Mouse (Mus musculus): ENCODE measurements around the gene Dcaf17. TPM values are rescaled to one million over a fixed set of nuclear protein-coding genes. Genes with fewer than 3 reads are reported as not detected.

The Dcaf17 gene
- polyA plus RNA-seq, 1 experiment from 2014 or later, result 34.0 TPM

DNA sequence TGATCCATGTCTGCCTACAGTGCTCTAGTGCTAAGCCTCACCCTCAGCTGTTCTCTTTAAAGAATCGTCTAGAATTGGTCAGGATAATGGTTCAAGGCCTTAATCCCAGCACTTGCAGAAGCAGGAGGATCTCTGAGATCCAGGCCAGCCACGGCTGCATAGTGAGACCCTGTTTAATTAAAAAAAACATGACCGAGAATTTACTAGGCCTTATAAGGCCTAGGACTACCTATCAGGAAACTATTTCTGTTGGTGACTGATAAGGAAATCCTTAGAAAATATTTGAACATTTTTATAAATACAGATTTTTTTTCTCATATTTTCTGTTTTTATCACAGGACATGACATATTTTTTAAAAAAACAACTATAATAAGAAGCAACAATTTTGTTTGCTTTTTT is 18.2 kb downstream of the Dcaf17 start:
- no peak overlapping the region for H3K4me3 ChIP-seq
- WGBS, result 91% methylated on average over 3 of the region's 3 CpGs
- no peak overlapping the region for H3K9ac ChIP-seq
- no peak for ATAC-seq (ENCODE audit: low FRiP score)
- no peaks in the 10 kb centered on the region for H3K27me3 ChIP-seq
- no peaks in the 10 kb centered on the region for H3K4me1 ChIP-seq (replicated peaks)
- H3K4me2 ChIP-seq, result no peak overlapping the region
- peaks cover 11% of the 10 kb centered on the region; the same call in 1 of the 2 replicates for H3K36me3 ChIP-seq
- H3K27ac ChIP-seq, result no peak overlapping the region
- no peaks in the 10 kb centered on the region for H3K9me3 ChIP-seq

DNA sequence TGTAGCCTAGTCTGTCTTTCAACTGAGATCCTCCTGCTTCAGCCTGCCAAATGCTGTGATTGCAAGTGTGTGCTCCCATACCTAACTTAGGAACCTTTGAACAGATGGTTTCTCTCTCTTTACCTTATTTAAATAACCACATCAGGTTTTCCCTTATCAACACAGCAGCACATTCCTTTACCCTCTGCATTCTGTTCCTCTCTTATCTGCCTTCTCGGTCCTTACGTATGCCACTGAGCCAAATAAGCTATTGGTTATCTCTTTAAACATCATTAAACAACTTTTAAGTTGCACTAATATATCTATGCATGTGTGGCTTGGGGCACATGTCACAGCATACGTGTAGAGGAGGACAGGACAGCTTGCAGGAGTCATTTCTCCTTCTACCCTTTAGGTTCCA is 18.7 kb downstream of the Dcaf17 start:
- peaks cover 11% of the 10 kb centered on the region; the same call in 1 of the 2 replicates for H3K36me3 ChIP-seq
- WGBS, result 95% methylated on average over 3 of the region's 3 CpGs

GRCm38 (mm10) chr2:71082416-71082815 is 27.3 kb downstream of the Dcaf17 start:
- Histone ChIP-seq H3K9me3 (no peaks in the 10 kb centered on the region), H3K36me3 (peaks cover 39% of the 10 kb centered on the region), H3K4me3 (no peak overlapping the region), H3K27ac (no peak overlapping the region), H3K4me2 (no peak overlapping the region), H3K27me3 (no peaks in the 10 kb centered on the region), H3K9ac (no peak overlapping the region), H3K4me1 (replicated peaks) (no peaks in the 10 kb centered on the region)
- ATAC-seq (ENCODE audit: low FRiP score), result no peak
- 89% methylated on average over 7 of the region's 7 CpGs for WGBS

More for the DNA sequence above, 18.7 kb downstream of the Dcaf17 start:
- H3K4me1 ChIP-seq (replicated peaks), result no peaks in the 10 kb centered on the region
- H3K4me2 ChIP-seq, result no peak overlapping the region
- ATAC-seq (ENCODE audit: low FRiP score), result no peak
- no peak overlapping the region for H3K4me3 ChIP-seq
- no peak overlapping the region for H3K27ac ChIP-seq
- H3K9ac ChIP-seq, result no peak overlapping the region
- no peaks in the 10 kb centered on the region for H3K9me3 ChIP-seq
- H3K27me3 ChIP-seq, result no peaks in the 10 kb centered on the region

DNA sequence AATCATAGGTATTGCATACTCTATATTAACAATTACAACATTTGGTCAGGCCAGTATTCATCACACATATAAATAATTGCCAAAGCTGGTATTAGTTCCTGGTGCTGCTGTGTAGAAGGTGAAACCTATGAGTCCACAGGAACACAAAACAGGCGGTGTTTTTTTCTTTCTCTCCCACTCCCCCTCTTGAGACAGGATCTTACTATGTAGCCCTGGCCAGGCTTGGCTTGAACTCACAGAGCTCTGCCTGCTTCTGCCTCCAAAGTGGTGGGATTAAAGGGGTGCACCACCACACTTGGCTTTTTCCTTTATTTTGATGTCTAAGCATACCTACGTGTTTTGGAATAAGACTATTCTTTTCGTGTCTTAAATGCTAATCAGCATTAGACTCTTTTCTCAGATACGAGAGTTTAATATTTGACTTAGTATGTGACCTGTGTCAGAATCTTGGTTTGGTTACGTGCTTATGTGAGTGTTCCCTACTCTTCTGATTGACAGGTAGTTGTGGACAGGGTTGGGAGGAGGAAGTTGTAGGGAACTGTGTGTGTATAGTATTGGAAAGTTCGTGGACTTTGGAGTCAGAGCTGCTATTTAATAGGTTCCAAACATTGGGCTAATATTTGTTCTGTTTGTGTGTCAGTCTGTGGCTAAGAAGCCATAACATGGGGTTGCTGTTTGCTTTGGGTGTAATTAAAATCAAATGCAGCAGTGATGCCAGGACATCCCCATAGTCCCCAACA is 28.5 kb downstream of the Dcaf17 start:
- 94% methylated on average over 6 of the region's 6 CpGs for WGBS
- peaks cover 50% of the 10 kb centered on the region for H3K36me3 ChIP-seq
- H3K4me1 ChIP-seq (replicated peaks), result no peaks in the 10 kb centered on the region
- no peak overlapping the region for H3K4me3 ChIP-seq
- H3K4me2 ChIP-seq, result no peak overlapping the region
- H3K27ac ChIP-seq, result no peak overlapping the region
- no peaks in the 10 kb centered on the region for H3K27me3 ChIP-seq
- H3K9ac ChIP-seq, result no peak overlapping the region
- ATAC-seq (ENCODE audit: low FRiP score), result no peak
- no peaks in the 10 kb centered on the region for H3K9me3 ChIP-seq

- ATAC-seq (ENCODE audit: low FRiP score), result no peak
- Histone ChIP-seq H3K36me3 (peaks cover 59% of the 10 kb centered on the region), H3K4me2 (no peak overlapping the region), H3K9ac (no peak overlapping the region), H3K9me3 (no peaks in the 10 kb centered on the region), H3K27me3 (no peaks in the 10 kb centered on the region), H3K27ac (no peak overlapping the region), H3K4me1 (replicated peaks) (no peaks in the 10 kb centered on the region), H3K4me3 (no peak overlapping the region)
- 87% methylated on average over 3 of the region's 3 CpGs for WGBS
These were observed 34.6 kb downstream of the Dcaf17 start for GRCm38 (mm10) chr2:71089766-71090165.

GRCm38 (mm10) chr2:71090660-71091445 is 35.7 kb downstream of the Dcaf17 start:
- no peak for ATAC-seq (ENCODE audit: low FRiP score)
- no peaks in the 10 kb centered on the region for H3K9me3 ChIP-seq
- no peak overlapping the region for H3K4me3 ChIP-seq
- no peak overlapping the region for H3K27ac ChIP-seq
- 93% methylated on average over 4 of the region's 4 CpGs for WGBS
- no peak overlapping the region for H3K4me2 ChIP-seq
- no peaks in the 10 kb centered on the region for H3K4me1 ChIP-seq (replicated peaks)
- H3K9ac ChIP-seq, result no peak overlapping the region
- no peaks in the 10 kb centered on the region for H3K27me3 ChIP-seq
- peaks cover 59% of the 10 kb centered on the region for H3K36me3 ChIP-seq

DNA sequence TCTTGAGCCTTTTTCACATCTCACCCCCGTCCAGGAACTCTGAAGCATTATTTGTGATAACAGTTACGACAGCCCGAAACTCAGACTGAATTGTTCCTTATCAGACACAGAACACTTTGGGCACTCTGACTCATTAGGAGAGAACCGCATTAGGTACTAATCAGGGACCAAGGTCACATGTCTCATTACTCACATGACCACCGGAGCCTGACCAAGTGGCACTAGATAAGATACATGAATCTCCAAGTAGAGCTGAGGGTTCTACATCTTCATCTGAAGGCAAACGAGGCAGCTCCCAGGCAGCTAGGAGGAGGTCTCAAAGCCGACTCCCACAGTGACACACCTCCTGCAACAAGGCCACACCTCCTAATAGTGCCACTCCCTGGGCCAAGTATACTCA is 41.0 kb downstream of the Dcaf17 start:
- Histone ChIP-seq H3K9ac (no peak overlapping the region), H3K4me1 (replicated peaks) (no peaks in the 10 kb centered on the region), H3K27ac (no peak overlapping the region), H3K4me2 (no peak overlapping the region), H3K27me3 (no peaks in the 10 kb centered on the region), H3K36me3 (peaks cover 44% of the 10 kb centered on the region), H3K4me3 (no peak overlapping the region), H3K9me3 (no peaks in the 10 kb centered on the region)
- no peak for ATAC-seq (ENCODE audit: low FRiP score)
- 90% methylated on average over 7 of the region's 7 CpGs for WGBS

GRCm38 (mm10) chr2:71102621-71103291 is 47.6 kb downstream of the Dcaf17 start:
- no peaks in the 10 kb centered on the region for H3K4me1 ChIP-seq (replicated peaks)
- no peak overlapping the region for H3K4me3 ChIP-seq
- H3K36me3 ChIP-seq, result peaks cover 19% of the 10 kb centered on the region
- H3K27me3 ChIP-seq, result no peaks in the 10 kb centered on the region
- no peak overlapping the region for H3K9ac ChIP-seq
- no peaks in the 10 kb centered on the region for H3K9me3 ChIP-seq
- no peak overlapping the region for H3K27ac ChIP-seq
- 87% methylated on average over 10 of the region's 10 CpGs for WGBS
- no peak overlapping the region for H3K4me2 ChIP-seq
- ATAC-seq (ENCODE audit: low FRiP score), result no peak

DNA sequence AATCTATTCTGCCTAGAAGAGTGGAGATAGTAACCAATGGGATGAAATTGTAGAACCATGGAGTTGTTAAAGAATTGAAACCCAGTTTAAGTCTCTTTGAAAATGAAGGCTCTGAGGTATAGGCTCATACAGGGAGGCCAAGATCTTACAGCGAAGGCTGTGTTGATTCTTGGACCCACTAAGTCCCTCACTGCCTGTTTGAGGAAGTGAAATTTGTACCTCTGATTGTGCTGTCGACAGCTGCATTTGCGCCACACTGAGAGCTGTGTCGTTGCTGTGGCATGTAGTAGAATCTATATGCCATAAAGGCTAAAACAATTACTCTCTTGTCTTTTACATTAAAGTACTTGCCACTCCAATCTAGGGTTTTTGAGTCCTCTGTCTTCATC is 48.2 kb downstream of the Dcaf17 start:
- H3K4me1 ChIP-seq (replicated peaks), result no peaks in the 10 kb centered on the region
- 91% methylated on average over 4 of the region's 4 CpGs for WGBS
- H3K9ac ChIP-seq, result no peak overlapping the region
- ATAC-seq (ENCODE audit: low FRiP score), result no peak
- peaks cover 19% of the 10 kb centered on the region for H3K36me3 ChIP-seq
- H3K9me3 ChIP-seq, result no peaks in the 10 kb centered on the region
- no peaks in the 10 kb centered on the region for H3K27me3 ChIP-seq
- no peak overlapping the region for H3K27ac ChIP-seq
- H3K4me3 ChIP-seq, result no peak overlapping the region
- no peak overlapping the region for H3K4me2 ChIP-seq

GRCm38 (mm10) chr2:71104696-71105095 is 49.6 kb downstream of the Dcaf17 start:
- no peak for ATAC-seq (ENCODE audit: low FRiP score)
- Histone ChIP-seq H3K9ac (no peak overlapping the region), H3K27me3 (no peaks in the 10 kb centered on the region), H3K4me2 (no peak overlapping the region), H3K4me3 (no peak overlapping the region), H3K4me1 (replicated peaks) (no peaks in the 10 kb centered on the region), H3K36me3 (peaks cover 13% of the 10 kb centered on the region), H3K9me3 (no peaks in the 10 kb centered on the region), H3K27ac (no peak overlapping the region)
- WGBS, result 75% methylated on average over 3 of the region's 3 CpGs

- 83% methylated on average over 14 of the region's 14 CpGs for WGBS
- ATAC-seq (ENCODE audit: low FRiP score), result no peak
- no peak overlapping the region for H3K4me3 ChIP-seq
These were observed 50.5 kb downstream of the Dcaf17 start for GRCm38 (mm10) chr2:71105469-71106215.

GRCm38 (mm10) chr2:71107225-71107624 is 52.1 kb downstream of the Dcaf17 start:
- Histone ChIP-seq H3K4me2 (no peak overlapping the region), H3K9ac (no peak overlapping the region), H3K4me3 (no peak overlapping the region), H3K36me3 (no peaks in the 10 kb centered on the region), H3K4me1 (replicated peaks) (no peaks in the 10 kb centered on the region), H3K9me3 (no peaks in the 10 kb centered on the region), H3K27ac (no peak overlapping the region), H3K27me3 (no peaks in the 10 kb centered on the region)
- 91% methylated on average over 2 of the region's 2 CpGs for WGBS
- ATAC-seq (ENCODE audit: low FRiP score), result no peak

More at GRCm38 (mm10) chr2:71105469-71106215, 50.5 kb downstream of the Dcaf17 start:
- Histone ChIP-seq H3K4me2 (no peak overlapping the region), H3K9ac (no peak overlapping the region), H3K36me3 (peaks cover 7% of the 10 kb centered on the region), H3K9me3 (no peaks in the 10 kb centered on the region), H3K4me1 (replicated peaks) (no peaks in the 10 kb centered on the region), H3K27ac (no peak overlapping the region), H3K27me3 (no peaks in the 10 kb centered on the region)

Data from hindbrain, embryonic 13.5 days (tissue).